Mouse (Mus musculus) gastrocnemius, adult 8-10 months (tissue): ENCODE measurements at regions not wholly inside any gene's neighbourhood (a gene's known extent, or its start where the extent isn't known, plus 50 kb on each side); places are given as distances from the start of the nearest gene placed in this dataset.

Experiments used
- DNase-seq, 2 experiments: peaks; one replicate each; pipeline ENCODE4 v3.0.0; 2022; ENCODE audit warnings: low spot score in 2 of 2

DNA sequence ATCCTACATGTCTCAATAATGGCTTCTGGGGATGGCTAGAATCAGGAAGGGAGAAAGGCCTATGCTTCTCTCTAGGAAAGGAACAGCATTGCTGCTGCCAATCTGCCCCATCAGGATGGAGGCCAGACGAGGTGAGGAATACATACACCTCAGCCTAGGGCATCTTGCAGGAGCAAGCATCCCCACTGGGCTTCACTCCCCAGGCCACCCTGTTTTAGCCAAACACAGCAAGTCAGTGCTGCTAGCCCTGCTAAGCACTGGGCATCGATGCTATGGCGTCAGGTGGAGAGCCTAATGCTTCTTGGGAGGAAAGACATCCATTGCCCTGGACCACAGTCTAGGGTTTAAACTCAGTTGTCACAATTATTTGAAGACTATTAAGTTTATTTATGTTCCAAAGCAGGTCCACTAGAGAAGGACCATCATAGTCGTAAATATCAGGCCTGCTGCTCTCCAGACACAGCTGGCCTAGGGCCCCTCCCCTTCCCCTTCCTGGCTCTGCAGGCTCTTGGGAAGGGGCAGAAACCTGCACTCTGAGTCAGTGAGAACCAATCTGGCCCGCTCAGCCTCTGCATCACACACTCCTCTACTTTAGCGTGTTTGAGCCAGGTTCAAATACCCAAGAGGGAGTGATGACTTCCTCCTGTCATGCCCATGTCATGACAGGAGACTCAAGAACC lies 79.5 kb upstream of the Pkdcc start:
- no peak for DNase-seq

DNA sequence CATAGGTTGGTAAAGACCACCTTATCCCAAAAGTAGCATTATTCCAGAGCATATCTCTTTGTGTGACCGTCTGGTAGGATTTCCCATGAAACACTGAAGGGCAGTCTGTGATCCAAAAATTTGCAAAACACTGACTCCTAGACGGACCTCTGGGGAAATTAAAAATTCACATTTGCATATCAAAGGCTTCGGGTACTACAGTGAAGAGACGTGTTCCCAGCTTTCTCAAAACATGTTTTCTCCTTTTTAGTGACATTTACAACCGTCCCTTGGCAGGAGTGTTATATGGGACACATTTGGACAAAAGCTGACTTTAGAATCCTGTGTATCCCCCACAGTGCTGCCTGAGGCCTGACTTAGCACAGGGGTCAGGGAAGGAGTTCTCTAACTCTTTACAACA lies 78.8 kb upstream of the Pkdcc start:
- no peak for DNase-seq

DNA sequence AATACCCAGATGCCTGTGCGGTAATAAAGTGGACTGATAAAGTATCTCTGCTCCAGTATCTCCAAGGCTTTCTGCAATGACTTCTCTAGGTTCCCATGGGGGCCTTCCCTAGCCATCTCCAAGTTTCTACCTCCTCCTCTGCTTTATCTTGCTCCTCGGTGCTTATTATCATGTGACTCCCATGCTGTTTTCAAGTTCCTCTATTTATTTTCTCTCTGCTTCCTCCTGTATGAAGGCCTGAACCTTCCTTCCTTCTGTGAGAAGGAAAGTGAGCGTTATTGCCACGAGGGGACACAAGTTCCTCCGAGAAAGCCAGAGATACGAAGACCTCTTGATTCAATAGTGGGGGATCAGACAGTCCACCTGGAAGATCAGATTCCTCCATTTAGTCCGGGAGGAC lies 77.4 kb upstream of the Pkdcc start:
- no peak for DNase-seq

DNA sequence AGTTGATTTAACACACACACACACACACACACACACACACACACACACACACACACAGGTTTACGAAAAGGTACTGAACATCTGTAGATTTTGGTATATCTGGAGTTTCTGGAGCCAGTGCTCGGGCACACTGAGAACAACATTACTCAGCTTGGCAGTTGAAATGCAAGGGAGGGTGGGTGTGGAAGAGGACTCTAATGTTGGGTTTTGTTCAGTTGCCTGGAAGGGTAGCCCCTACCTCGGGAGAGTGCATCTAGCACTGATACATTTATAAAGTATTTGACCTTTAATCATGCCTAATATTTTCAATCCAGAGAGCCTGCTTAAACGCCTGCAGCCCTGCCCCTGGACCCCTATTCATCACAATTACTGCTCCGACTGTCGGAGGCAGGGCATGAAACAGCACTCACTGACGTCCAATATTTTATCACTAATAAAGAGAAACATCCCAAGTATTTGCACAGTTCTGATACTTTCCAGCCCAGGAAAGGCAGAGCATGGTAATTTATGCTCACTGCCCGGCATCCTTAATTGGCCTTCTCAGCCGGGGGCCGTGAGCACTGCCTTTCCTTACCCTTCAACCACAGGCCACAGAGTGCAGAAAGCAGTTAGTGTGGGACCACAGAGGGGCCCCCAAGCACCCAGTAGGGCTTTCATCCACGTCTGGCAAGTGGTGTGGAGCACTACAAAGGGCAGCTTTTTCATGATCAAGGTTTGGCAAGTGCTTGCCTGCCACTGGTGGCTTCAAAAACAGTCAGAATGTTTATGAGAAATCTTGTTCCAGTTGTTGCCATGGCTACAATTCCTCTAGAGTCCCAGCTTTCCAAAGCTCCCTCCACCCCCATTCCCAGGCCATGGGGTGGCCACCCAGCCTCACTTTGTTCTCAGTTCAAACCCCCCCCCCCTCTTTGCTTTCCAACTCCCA lies 76.3 kb upstream of the Pkdcc start:
- DNase-seq, result no peak

DNA sequence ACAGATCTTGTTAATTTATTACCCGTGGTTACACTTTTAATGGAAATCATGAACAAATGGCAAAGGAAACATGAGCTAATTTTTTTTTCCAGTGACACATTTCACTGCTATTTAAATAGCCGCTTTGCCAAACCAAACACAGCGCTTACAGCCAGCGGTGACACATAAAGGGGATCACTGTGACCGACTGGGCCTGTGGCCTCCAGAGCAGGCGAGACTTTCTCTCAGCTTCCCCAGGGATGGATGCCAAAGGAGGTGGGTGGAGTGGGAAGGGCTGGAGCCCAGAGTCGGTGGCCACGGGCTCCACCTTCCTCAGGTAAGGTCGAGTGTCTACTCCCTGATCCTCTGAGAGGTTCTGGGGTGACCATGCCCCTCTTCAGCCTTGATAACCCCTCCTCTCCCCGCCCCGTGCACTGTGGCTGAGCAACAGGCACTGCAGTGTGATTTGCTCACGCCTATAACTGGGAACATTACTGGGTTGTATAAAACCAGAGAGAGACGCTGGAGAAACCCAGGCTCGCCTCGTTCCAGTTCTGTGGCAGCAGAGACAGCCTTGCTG lies 66.6 kb upstream of the Pkdcc start:
- DNase-seq, result peak; percentile 22 to 35

DNA sequence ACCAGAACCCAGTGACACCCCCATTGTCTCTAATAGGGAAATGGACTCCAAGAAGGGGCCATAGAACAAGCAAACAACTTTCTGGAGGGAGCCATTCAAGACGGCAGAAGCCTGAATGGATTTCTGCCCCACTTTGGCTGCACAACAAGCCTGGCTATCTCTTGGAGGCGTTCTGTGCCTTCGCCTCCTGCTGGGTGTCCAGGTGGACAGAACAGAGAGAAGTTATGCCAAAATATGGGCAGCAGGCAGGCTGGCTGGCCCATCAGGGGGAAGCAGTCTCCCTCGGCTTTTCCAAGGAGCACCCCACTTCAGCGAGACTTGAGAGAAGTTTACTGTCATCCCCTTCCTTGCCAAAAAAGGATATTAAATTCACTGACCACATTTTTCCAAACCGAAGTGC lies 65.8 kb upstream of the Pkdcc start:
- DNase-seq, result no peak

DNA sequence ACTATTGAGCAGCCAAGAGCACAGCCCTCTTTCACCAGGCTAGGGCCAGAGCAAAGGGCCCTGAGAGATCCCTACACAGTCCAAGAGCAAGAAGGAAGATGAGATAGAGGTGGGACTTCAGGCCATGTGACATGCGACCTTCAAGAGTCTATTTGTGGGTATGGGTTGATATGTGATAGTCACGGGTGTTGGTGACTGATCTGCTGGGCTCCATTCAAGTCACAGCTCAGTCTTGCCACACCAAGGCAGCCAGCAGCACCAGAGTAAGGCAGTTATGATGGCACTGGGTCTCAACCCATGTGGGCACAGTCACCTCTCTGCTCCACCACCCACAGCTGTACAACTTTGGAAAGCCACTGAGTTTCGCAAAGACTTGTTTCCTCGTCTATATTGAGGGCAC lies 60.0 kb upstream of the Pkdcc start:
- peak; percentile 37 to 63 for DNase-seq

DNA sequence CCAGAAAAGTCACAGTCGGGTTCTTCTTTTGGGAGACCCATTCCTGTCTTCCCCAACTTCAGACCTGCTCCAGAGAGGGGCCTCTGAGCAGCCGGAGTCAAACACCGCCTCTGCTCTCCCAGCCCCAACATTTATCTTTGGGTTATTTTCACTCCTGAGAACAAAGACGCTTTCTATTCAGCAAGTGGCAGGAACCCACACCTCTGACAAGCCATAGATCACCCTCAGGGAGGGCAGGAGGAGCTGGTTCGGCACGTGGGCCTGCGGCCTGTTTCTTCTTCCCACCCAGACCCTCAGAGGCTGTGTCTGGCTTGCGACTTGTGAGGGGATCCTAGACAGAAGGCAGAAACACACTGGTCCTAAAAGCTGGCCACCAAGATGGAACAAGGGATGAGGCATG lies 58.4 kb upstream of the Pkdcc start:
- no peak for DNase-seq

DNA sequence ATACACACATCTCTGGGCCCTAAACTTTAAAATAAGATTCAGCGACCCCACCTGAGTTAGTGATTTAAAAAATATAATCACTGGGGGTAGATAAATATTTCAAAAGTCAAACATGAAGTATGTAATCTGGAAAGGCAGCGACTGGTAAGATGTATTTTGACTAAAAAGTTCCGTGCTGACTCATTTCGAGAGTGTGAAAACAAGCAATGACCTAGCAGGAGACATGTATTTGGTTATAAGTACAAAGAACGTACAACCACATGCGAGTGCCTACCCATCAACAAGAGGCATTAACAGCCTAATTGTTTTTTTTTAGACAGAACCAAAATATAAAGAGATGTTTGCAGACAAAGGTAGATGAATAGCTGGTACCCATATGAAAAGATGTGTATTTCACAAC lies 57.0 kb upstream of the Pkdcc start:
- no peak for DNase-seq

DNA sequence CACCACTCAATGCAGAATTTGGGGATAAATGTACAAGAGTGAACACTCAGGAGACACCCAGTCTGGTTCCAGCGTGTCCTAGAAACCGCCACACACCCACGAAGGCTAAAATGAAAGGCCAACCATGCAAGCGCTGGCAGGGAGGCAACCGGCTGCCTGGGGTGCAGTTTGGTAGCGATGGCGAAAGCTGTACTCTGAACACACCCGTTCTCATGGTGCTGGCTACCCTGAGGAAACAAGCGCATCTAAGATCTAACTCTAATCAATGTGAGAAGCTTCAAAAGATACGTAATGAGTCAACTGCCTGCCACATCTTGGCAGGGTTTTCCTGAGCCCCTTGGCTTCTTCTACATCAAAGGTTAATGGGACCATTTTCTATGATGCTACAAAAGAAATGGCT lies 56.4 kb upstream of the Pkdcc start:
- DNase-seq, result no peak

DNA sequence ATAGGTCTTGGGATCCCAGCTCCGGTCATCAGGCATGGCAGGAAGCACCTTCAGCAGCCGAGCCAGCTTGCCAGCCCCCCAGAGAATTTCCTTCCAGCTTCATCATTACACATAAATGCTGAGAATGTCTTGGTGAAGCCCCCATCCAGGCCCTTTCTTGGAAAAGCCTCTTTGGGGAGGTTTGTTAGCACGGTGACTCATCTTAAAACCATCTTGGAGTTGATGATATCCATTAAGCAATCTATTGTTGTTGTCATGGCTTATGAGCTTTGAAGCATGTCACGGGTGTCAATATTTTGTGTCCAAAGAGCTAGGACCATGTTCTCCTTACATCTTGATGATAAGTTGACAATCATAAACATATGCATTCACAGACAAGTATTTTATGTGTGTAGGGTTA lies 55.5 kb upstream of the Pkdcc start:
- no peak for DNase-seq

DNA sequence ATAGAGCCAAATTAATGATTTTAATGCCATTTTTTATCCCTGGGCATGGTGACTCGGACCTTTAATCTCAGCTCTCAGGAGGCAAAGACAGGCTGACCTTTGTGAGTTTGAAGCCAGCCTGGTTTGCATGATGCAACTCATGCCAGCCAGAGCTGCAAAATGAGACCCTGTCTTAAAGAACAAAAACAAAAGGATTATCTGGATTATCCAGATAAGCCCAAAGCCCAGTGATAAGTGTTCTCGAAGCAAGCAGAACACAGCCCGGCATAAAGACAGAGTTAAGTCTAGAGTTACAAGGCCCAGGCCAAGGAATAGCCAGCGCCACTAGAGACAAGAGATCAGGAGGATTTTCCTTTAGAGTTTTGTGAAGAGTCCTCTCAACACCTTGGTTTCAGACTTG lies 54.8 kb upstream of the Pkdcc start:
- DNase-seq, result no peak

DNA sequence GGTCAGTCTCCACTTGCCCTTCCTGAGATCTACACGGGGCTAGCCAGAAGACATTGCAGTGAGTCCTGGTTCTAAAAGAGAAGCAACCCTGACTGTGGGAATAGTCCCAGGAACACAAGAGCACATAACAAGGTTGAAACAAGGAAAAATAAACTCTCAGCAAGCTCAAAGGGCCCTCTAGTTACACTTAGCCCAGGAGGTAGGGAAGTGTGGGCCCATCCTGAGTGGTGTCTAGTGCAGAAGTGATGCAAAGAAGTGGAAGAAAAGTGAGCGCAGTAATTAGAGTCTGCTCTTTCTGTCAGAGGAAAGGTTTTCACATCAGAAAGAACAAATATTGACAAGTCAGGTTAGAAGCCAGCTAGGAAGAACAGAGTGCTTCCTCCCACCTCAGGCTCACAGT lies 53.4 kb upstream of the Pkdcc start:
- DNase-seq, result no peak

DNA sequence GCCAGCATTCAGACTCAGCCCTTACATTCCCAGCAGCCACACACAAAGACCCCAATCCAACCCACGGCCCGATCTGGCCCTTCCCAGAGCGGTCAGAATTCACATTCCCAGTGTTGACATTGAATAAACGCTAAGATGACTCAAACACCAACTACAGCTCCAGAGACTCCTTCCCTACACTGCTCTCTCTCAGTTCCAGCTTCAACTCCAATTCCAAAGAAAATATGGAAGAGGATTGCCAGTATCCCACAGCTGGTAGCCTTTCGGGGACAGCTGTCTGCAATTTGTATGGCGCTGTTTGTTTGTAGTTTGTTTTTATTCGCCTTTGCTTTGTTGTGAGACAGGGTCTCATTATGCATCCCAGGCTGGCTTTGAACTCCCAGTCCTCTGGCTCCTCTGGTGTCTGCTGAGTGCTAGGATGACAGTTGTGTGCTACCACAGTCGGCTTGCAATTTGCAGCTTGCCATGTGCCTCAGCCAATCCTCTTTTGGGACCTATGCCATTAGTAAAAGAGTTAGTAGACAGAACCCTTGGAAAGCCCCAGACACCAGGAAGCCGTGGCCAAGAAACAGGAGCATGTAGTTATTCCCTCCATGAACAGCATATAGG lies 51.0 kb upstream of the Pkdcc start:
- no peak for DNase-seq

DNA sequence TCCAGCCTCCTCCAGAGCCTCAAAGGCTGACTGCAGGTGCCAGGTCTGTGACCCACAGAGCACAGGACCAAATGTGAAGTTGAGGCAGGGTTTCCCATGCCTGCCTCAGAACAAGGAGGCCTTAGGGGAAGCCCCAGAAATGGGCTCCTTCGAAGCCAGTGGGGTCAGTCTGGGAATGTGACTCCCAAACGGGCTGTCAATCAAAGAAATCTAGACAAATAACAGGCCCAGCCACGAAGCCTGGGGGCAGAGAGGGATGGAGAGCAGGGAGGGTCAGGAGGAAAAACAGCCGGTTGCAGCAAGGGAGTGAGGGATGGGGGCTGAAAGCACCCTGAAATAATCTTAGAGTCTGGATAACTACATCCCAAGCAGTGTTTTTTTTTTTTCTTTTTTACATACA lies 50.4 kb upstream of the Pkdcc start:
- no peak for DNase-seq

DNA sequence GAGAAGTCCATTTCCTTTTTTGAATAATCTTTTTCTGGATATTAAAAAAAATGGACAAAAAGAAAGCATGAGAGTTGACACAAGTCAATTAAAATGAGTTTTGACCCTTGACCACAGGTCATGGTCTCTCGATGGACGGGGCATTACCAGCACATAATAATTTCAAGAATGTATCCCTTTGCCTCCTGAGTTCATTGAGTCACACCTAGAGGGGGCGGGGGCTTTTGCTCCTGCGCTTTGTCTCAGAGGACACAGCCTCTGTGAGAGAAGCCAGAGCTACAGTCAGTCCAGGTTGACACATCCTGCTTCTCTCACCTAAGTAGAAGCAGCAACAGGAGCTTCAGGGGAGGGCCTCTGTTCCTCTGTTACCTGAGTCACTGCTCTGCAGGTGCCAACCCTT lies 50.0 kb upstream of the Pkdcc start:
- DNase-seq, result no peak
